Comparison of ENCODE assay signal across 26 mouse cellular contexts in the genomic region with DNA sequence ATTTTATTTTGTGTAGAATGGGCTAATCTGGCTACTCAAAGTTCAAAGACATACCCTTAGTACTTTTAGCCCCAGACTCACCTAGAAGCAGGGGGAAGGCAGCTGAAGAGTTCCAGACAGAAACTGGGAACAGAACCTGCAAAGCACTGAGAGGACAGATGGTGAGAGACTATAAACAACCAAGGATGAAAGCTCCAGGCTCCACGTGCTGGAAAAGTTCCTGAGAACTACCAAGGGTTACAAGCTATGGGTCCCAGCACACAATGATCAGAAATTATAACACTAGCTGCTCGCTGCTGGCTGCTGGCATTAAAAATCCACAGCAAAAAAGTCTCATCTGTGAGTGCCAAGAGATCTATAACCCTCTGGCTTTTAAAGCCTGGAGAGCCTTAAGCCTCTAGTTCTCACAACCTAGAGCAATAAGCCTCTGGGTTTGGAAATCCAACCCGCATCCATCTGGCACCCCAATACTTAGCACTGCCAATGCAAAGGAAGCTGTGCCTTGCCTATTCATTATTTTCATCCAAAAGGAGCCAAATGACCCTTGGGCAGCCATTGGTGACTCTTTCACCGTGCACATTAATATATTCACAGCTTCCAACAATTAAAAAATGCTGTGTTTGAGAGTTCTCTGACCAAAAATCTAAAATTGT.
DNase-seq lines count a peak whose midpoint lies in the region; ATAC-seq and TF ChIP-seq lines count a peak whose summit lies in the region.
"Had no signal": no experiment of that assay in that cellular context is flagged by ENCODE, and none has a peak within 500 bp of the region (broad histone marks: within the 10 kb centered on the region; RNA-seq: fewer than 3 reads in every experiment).

No protein-coding gene starts in this region.

- no peaks in the 10 kb centered on the region for H3K36me3 ChIP-seq in hindbrain, embryonic 16.5 days (ENCODE audit: control insufficient read depth, insufficient read depth, low read length)
- H3K36me3 ChIP-seq in hindbrain, embryonic 13.5 days = no peaks in the 10 kb centered on the region
- H3K36me3 ChIP-seq in midbrain, postnatal 0 days (ENCODE audit: insufficient read depth, low read length) = no peaks in the 10 kb centered on the region
- no peaks in the 10 kb centered on the region for H3K36me3 ChIP-seq in midbrain, embryonic 11.5 days (ENCODE audit: control insufficient read depth, insufficient read depth, low read length)
- H3K36me3 ChIP-seq: heart, embryonic 10.5 days; heart, embryonic 15.5 days; liver, embryonic 12.5 days; midbrain, embryonic 13.5 days; stomach, embryonic 15.5 days had no signal

- no peaks in the 10 kb centered on the region for H3K27me3 ChIP-seq in hindbrain, embryonic 16.5 days (replicated peaks; ENCODE audit: control insufficient read depth, insufficient read depth, low read length)
- H3K27me3 ChIP-seq in hindbrain, embryonic 13.5 days = no peaks in the 10 kb centered on the region
- no peaks in the 10 kb centered on the region for H3K27me3 ChIP-seq in midbrain, postnatal 0 days (ENCODE audit: insufficient read depth, low read length)
- no peaks in the 10 kb centered on the region for H3K27me3 ChIP-seq in midbrain, embryonic 11.5 days (ENCODE audit: control insufficient read depth, insufficient read depth, low read length)
- H3K27me3 ChIP-seq: forebrain, embryonic 13.5 days; heart, embryonic 15.5 days; liver, embryonic 12.5 days; megakaryocyte, embryonic 14.5 days; midbrain, embryonic 13.5 days; stomach, embryonic 15.5 days had no signal

- no peak overlapping the region for H3K9ac ChIP-seq in hindbrain, embryonic 16.5 days (ENCODE audit: low read depth, low read length)
- H3K9ac ChIP-seq in hindbrain, embryonic 13.5 days = no peak overlapping the region
- no peak overlapping the region for H3K9ac ChIP-seq in midbrain, postnatal 0 days (replicated peaks; ENCODE audit: low read length, poor library complexity, severe bottlenecking)
- H3K9ac ChIP-seq in midbrain, embryonic 11.5 days (ENCODE audit: low read length) = no peak overlapping the region
- H3K9ac ChIP-seq: forebrain, embryonic 13.5 days; heart, embryonic 15.5 days; liver, embryonic 12.5 days; liver, postnatal 0 days; midbrain, embryonic 13.5 days; stomach, embryonic 15.5 days had no signal

- ATAC-seq in hindbrain, embryonic 16.5 days = peak; percentile 45; the same call in 1 of the 2 replicates
- ATAC-seq in hindbrain, embryonic 13.5 days (ENCODE audit: low FRiP score) = no peak
- no peak for ATAC-seq in midbrain, postnatal 0 days (ENCODE audit: low FRiP score)
- no peak for ATAC-seq in midbrain, embryonic 11.5 days (ENCODE audit: low FRiP score)
- no peak for ATAC-seq in megakaryocyte, adult 5-6 weeks (ENCODE audit: poor library complexity, severe bottlenecking)
- ATAC-seq: CD4-positive, CD25-positive, alpha-beta regulatory T cell, adult 4 months; forebrain, embryonic 13.5 days; inflammation-experienced regulatory T-cells, adult 6 months; liver, embryonic 12.5 days; liver, postnatal 0 days; midbrain, embryonic 13.5 days had no signal

- no peak overlapping the region for H3K4me2 ChIP-seq in hindbrain, embryonic 16.5 days (ENCODE audit: low read length)
- no peak overlapping the region for H3K4me2 ChIP-seq in hindbrain, embryonic 13.5 days
- H3K4me2 ChIP-seq in midbrain, postnatal 0 days (ENCODE audit: low read depth, low read length, poor library complexity, severe bottlenecking) = no peak overlapping the region
- no peak overlapping the region for H3K4me2 ChIP-seq in midbrain, embryonic 11.5 days
- H3K4me2 ChIP-seq: forebrain, embryonic 13.5 days; heart, embryonic 15.5 days; liver, embryonic 12.5 days; midbrain, embryonic 13.5 days; stomach, embryonic 15.5 days had no signal

- 80% methylated on average over 4 of the region's 4 CpGs for WGBS in hindbrain, embryonic 16.5 days
- 72% methylated on average over 4 of the region's 4 CpGs for WGBS in hindbrain, embryonic 13.5 days
- 72% methylated on average over 4 of the region's 4 CpGs for WGBS in midbrain, postnatal 0 days
- 71% methylated on average over 4 of the region's 4 CpGs for WGBS in midbrain, embryonic 11.5 days

- peak; percentile 6 for DNase-seq in midbrain, postnatal 0 days (ENCODE audit: low spot score)
- DNase-seq in midbrain, embryonic 11.5 days (ENCODE audit: low spot score, missing footprints) = no peak
- peak; percentile 7 for DNase-seq in cerebellum, adult 8-10 months
- DNase-seq in cerebellum, postnatal 25 days = peak; percentile 3 to 6
- no peak for DNase-seq in right cerebral cortex, postnatal 36 days (ENCODE audit: low spot score in 2 of 2)
- DNase-seq: adrenal gland, postnatal 14 days; gastrocnemius, postnatal 25 days; heart, adult 11 months; kidney, adult 2 months; kidney, postnatal 4 days; layer of hippocampus, postnatal 36 days; left cerebral cortex, postnatal 4 days; liver, postnatal 0 days; lung, postnatal 36 days had no signal

- H3K4me1 ChIP-seq in hindbrain, embryonic 16.5 days (ENCODE audit: control insufficient read depth, insufficient read depth, low read depth, low read length) = no peaks in the 10 kb centered on the region
- no peaks in the 10 kb centered on the region for H3K4me1 ChIP-seq in hindbrain, embryonic 13.5 days (replicated peaks)
- no peaks in the 10 kb centered on the region for H3K4me1 ChIP-seq in midbrain, postnatal 0 days (ENCODE audit: insufficient read depth, low read length)
- no peaks in the 10 kb centered on the region for H3K4me1 ChIP-seq in midbrain, embryonic 11.5 days (ENCODE audit: control insufficient read depth, insufficient read depth, low read length)
- H3K4me1 ChIP-seq: forebrain, embryonic 13.5 days; heart, embryonic 10.5 days; heart, embryonic 15.5 days; liver, embryonic 12.5 days; megakaryocyte, embryonic 14.5 days; midbrain, embryonic 13.5 days; stomach, embryonic 15.5 days had no signal

- no peak for TF ChIP-seq CTCF in midbrain, postnatal 0 days (IDR thresholded peaks at IDR 0.05)

- no peak overlapping the region for H3K27ac ChIP-seq in hindbrain, embryonic 16.5 days (ENCODE audit: low read depth, low read length)
- H3K27ac ChIP-seq in hindbrain, embryonic 13.5 days = no peak overlapping the region
- H3K27ac ChIP-seq in midbrain, postnatal 0 days (ENCODE audit: low read depth, low read length) = no peak overlapping the region
- H3K27ac ChIP-seq in midbrain, embryonic 11.5 days (ENCODE audit: low read depth, low read length) = no peak overlapping the region
- H3K27ac ChIP-seq: forebrain, embryonic 13.5 days; heart, embryonic 10.5 days; heart, embryonic 15.5 days; liver, embryonic 12.5 days; midbrain, embryonic 13.5 days; stomach, embryonic 15.5 days had no signal

- H3K4me3 ChIP-seq in hindbrain, embryonic 16.5 days (ENCODE audit: low read length) = no peak overlapping the region
- no peak overlapping the region for H3K4me3 ChIP-seq in hindbrain, embryonic 13.5 days
- H3K4me3 ChIP-seq in midbrain, postnatal 0 days (ENCODE audit: low read depth, low read length) = no peak overlapping the region
- H3K4me3 ChIP-seq in midbrain, embryonic 11.5 days (ENCODE audit: low read depth, low read length) = no peak overlapping the region
- H3K4me3 ChIP-seq: forebrain, embryonic 13.5 days; heart, embryonic 10.5 days; heart, embryonic 15.5 days; liver, embryonic 12.5 days; megakaryocyte, embryonic 14.5 days; midbrain, embryonic 13.5 days; stomach, embryonic 15.5 days had no signal

- H3K9me3 ChIP-seq in hindbrain, embryonic 16.5 days (ENCODE audit: control insufficient read depth, low read length) = 0 out of 2 replicates have a peak, but pooled peaks cover 2% of the 10 kb centered on the region
- H3K9me3 ChIP-seq in hindbrain, embryonic 13.5 days = no peaks in the 10 kb centered on the region
- no peaks in the 10 kb centered on the region for H3K9me3 ChIP-seq in midbrain, postnatal 0 days (ENCODE audit: low read length)
- H3K9me3 ChIP-seq in midbrain, embryonic 11.5 days (ENCODE audit: control insufficient read depth, low read length) = no peaks in the 10 kb centered on the region
- H3K9me3 ChIP-seq: forebrain, embryonic 13.5 days; heart, embryonic 10.5 days; heart, embryonic 15.5 days; liver, embryonic 12.5 days; midbrain, embryonic 13.5 days; stomach, embryonic 15.5 days had no signal

Comparison
In these comparisons a context has a peak if more than half of its experiments do, and no peak if none do; other contexts are left out.
1. DNase-seq: peak in midbrain, postnatal 0 days (single experiment), cerebellum, adult 8-10 months (single experiment) and cerebellum, postnatal 25 days (2 of 2); none in midbrain, embryonic 11.5 days (single experiment) and right cerebral cortex, postnatal 36 days (0 of 2).